Mouse (Mus musculus) testis, adult 10 weeks (tissue): ENCODE results near the gene Tacc2. TPM values are rescaled to one million over a fixed set of nuclear protein-coding genes. Genes with fewer than 3 reads are reported as not detected.

Experiments
- polyA plus RNA-seq: library from polyadenylated mRNA; stranded (reverse); fragments of 350-450 nt; fragmentation: Illumina TruSeq; extraction: RNeasy Lipid Tissue Mini Kit (QIAGEN cat#74804); gene quantifications from one replicate; pipeline ENCODE4 v1.2.3, GENCODE M21; 2014; ENCODE audit warnings: low read depth, low replicate concordance

The Tacc2 gene
- 3.1 TPM for polyA plus RNA-seq

DNA sequence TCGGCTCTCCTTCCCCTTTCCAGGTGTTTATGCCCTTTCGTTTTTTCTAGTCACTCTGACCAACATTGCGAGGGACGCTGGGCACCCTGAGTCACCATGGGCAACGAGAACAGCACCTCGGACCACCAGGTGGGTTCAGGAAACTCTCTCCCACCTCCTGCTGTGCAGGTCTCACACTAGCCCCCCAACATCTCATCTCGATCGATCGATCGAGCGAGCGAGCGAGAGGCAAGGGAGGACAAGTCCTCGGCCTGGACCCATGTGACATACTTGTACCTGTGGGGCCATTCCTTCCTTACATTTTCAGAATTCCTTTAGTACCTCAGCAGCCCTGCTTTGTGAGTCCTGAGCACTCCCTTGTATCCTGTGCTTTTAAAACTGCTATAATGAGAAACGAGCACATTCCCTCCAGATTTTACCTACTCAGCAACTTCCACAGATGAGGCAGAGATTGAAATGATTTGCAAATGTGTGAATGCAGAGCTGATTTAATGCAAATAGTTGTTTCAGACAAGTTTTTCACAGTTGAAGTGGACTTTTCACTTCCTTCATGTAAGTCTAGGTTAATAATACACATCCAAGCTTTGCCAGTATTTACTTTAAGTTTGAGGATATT, at the start of gene Tacc2:
Gene Tacc2 (plus strand): TSS at position 51 of the 616 bp plus-strand sequence.

GRCm38 (mm10) chr7:130572821-130573220, 4.4 kb upstream of the Tacc2 start, which contains the start of gene Nsmce4a:
Nsmce4a (minus strand) TSS chr7:130573118.

GRCm38 (mm10) chr7:130773914-130774630, 196.8 kb downstream of the Tacc2 start, which contains the start of gene Btbd16:
Btbd16 (plus strand) TSS chr7:130774069.

Other genes starting within 250 kb of the Tacc2 start
- 77.3 TPM for gene Ate1, start 57.1 kb upstream of the Tacc2 start, polyA plus RNA-seq
- 87.9 TPM for gene Nsmce4a, start 4.3 kb upstream of the Tacc2 start, polyA plus RNA-seq
- 114 TPM for gene Btbd16, start 196.6 kb downstream of the Tacc2 start, polyA plus RNA-seq